Mouse (Mus musculus): Measurements from ENCODE around the gene Carmil3. TPM values are rescaled to one million over a fixed set of nuclear protein-coding genes. Genes with fewer than 3 reads are reported as not detected.

Carmil3 gene
- polyA plus RNA-seq (2016; fragmentation: Nextera tagmentation; extraction: Ambion mirVana): 2.4 and 2.6 TPM in 2 replicates

- H3K4me2 ChIP-seq: peak within 1 kb of the TSS; percentile 99
- peak within 1 kb of the TSS; percentile 18; the same call in 1 of the 2 replicates for H3K27ac ChIP-seq (ENCODE audit: poor library complexity, severe bottlenecking)
- peaks cover 13% of the 10 kb centered on the region for H3K4me1 ChIP-seq (replicated peaks)
- H3K9ac ChIP-seq: peak within 1 kb of the TSS; percentile 76
- peak; percentile 77 for ATAC-seq (ENCODE audit: insufficient number of reproducible peaks, low FRiP score)
- H3K36me3 ChIP-seq: peaks cover 17% of the 10 kb centered on the region
- H3K9me3 ChIP-seq (replicated peaks): no peaks in the 10 kb centered on the region
- WGBS: under 1% methylated on average over 55 of the region's 68 CpGs
- H3K4me3 ChIP-seq: peak within 1 kb of the TSS; percentile 81
- 0 out of 2 replicates have a peak, but pooled peaks cover 7% of the 10 kb centered on the region for H3K27me3 ChIP-seq (replicated peaks)
Observed at GRCm38 (mm10) chr14:55490361-55491201, at the start of gene Carmil3. TSS of gene Carmil3 (plus strand) at chr14:55490651.

DNA sequence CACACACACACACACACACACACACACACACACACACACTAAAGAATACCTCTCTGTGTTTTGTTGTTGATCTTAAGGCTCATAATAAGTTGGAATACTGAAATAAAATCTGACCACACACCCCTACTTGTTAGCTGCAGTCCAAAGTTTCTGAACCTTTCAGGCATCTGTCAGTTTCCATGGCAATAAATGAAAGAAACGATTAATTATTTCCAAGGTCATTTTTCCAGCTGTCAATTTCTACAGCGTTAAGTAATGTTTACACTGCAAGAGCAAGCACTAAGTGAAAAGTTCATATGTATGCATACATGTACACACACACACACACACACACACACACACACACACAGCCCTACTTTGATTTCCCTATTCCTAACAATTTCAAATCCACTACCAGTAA, 32.8 kb upstream of the Carmil3 start:
- Histone ChIP-seq H3K4me1 (replicated peaks) (no peaks in the 10 kb centered on the region), H3K27ac (ENCODE audit: poor library complexity, severe bottlenecking) (no peak overlapping the region), H3K4me3 (no peak overlapping the region), H3K9me3 (replicated peaks) (0 out of 2 replicates have a peak, but pooled peaks cover 3% of the 10 kb centered on the region), H3K36me3 (no peaks in the 10 kb centered on the region), H3K27me3 (replicated peaks) (no peaks in the 10 kb centered on the region; the same call in none of the 2 replicates), H3K4me2 (no peak overlapping the region), H3K9ac (no peak overlapping the region)
- ATAC-seq (ENCODE audit: insufficient number of reproducible peaks, low FRiP score): no peak
- WGBS: 88% methylated on average over 2 of the region's 2 CpGs

DNA sequence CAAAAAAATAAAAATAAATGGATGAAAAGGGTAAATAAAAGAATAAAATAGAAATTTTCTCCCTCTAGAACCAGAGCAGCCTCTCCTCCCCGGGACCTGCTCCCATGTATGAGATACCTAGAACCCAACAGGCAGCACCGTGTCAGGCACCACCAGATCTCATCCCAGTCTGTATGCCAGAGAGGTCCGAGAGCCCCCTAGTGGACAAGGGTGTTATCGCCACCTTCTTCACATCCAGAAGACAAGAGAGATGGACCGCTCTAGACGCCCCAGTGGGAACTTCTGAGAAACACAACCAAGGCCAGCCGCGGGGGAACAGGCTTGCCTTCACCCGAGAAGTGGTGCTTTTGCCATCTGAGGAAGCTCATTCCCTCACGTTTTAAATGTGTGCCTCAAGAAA, 32.2 kb upstream of the Carmil3 start:
- Histone ChIP-seq H3K36me3 (no peaks in the 10 kb centered on the region), H3K4me3 (no peak overlapping the region), H3K27me3 (replicated peaks) (no peaks in the 10 kb centered on the region; the same call in none of the 2 replicates), H3K4me1 (replicated peaks) (no peaks in the 10 kb centered on the region), H3K27ac (ENCODE audit: poor library complexity, severe bottlenecking) (no peak overlapping the region), H3K9ac (no peak overlapping the region), H3K4me2 (no peak overlapping the region), H3K9me3 (replicated peaks) (0 out of 2 replicates have a peak, but pooled peaks cover 3% of the 10 kb centered on the region)
- ATAC-seq (ENCODE audit: insufficient number of reproducible peaks, low FRiP score): no peak
- WGBS: 17% methylated on average over 10 of the region's 10 CpGs

DNA sequence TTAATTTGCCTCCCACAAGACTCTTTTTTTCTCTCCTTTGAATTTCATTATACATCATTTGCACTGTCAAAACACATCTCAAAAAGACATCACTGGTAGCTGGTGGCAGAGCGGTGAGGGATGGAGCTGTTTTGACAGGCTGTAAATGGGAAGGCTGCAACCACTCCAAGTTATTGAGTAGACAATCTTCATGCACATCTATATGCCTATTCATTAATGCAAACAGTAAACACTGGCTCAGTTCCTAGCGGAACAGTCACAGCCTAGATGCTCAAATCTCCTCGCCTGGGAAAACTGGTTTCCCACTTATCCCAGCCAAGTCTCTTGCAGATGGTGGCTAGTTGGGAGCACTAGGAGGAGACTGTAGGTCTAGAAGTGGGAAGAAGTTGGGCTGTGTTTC, 31.7 kb upstream of the Carmil3 start:
- no peaks in the 10 kb centered on the region for H3K36me3 ChIP-seq
- no peak overlapping the region for H3K27ac ChIP-seq (ENCODE audit: poor library complexity, severe bottlenecking)
- ATAC-seq (ENCODE audit: insufficient number of reproducible peaks, low FRiP score): no peak
- H3K4me3 ChIP-seq: no peak overlapping the region
- H3K4me2 ChIP-seq: no peak overlapping the region
- 82% methylated on average over 3 of the region's 3 CpGs for WGBS
- H3K9ac ChIP-seq: no peak overlapping the region
- 0 out of 2 replicates have a peak, but pooled peaks cover 1% of the 10 kb centered on the region for H3K9me3 ChIP-seq (replicated peaks)
- H3K4me1 ChIP-seq (replicated peaks): no peaks in the 10 kb centered on the region
- no peaks in the 10 kb centered on the region; the same call in none of the 2 replicates for H3K27me3 ChIP-seq (replicated peaks)

DNA sequence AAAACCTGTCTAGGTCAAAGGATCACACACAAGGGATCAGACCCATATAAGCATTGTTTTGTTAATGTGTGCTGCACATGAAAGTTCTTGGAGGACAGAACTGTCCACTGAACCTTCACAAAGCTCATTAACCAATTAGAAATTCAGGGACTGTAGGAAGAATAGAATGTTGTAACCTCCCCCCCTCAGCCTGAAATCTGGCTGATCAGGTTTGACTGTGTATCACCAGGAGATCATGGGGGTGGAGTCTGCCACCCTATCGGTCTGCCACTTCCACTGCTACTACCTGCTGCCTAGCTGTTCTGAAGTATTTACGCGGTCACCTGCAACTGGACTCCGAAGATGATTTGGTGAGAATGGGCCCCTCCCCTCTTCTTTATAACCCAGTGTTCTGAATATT, 30.7 kb upstream of the Carmil3 start:
- no peaks in the 10 kb centered on the region for H3K4me1 ChIP-seq (replicated peaks)
- 50% methylated on average over 4 of the region's 4 CpGs for WGBS
- ATAC-seq (ENCODE audit: insufficient number of reproducible peaks, low FRiP score): no peak

DNA sequence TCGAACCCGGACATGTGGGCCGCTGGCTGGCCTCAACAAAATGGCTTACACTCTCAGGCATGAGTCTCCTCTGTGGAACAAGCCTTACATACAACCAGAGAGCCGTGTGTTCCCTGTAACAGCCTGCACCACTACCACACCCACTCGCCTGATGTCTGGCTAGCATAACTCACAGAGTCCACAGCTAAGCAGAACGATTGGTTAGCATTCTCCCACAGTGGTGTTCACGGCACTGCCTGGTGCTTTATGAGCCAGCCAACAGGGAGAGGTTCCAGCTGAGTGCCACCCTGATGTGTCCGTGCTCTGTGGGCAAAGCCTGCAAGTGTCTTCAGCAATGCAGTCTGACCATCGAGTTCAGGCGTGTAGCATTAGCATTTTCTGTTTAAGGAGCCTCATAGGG, 30.2 kb upstream of the Carmil3 start:
- H3K36me3 ChIP-seq: no peaks in the 10 kb centered on the region
- no peaks in the 10 kb centered on the region; the same call in none of the 2 replicates for H3K27me3 ChIP-seq (replicated peaks)
- no peak for ATAC-seq (ENCODE audit: insufficient number of reproducible peaks, low FRiP score)
- no peak overlapping the region for H3K4me2 ChIP-seq
- no peaks in the 10 kb centered on the region for H3K9me3 ChIP-seq (replicated peaks)
- no peak overlapping the region for H3K4me3 ChIP-seq
- H3K4me1 ChIP-seq (replicated peaks): no peaks in the 10 kb centered on the region
- H3K9ac ChIP-seq: no peak overlapping the region
- 67% methylated on average over 10 of the region's 10 CpGs for WGBS
- H3K27ac ChIP-seq (ENCODE audit: poor library complexity, severe bottlenecking): no peak overlapping the region

More for the DNA sequence above, 30.7 kb upstream of the Carmil3 start:
- H3K27me3 ChIP-seq (replicated peaks): no peaks in the 10 kb centered on the region; the same call in none of the 2 replicates
- H3K4me3 ChIP-seq: no peak overlapping the region
- no peaks in the 10 kb centered on the region for H3K9me3 ChIP-seq (replicated peaks)
- no peak overlapping the region for H3K27ac ChIP-seq (ENCODE audit: poor library complexity, severe bottlenecking)
- no peak overlapping the region for H3K4me2 ChIP-seq
- no peak overlapping the region for H3K9ac ChIP-seq
- H3K36me3 ChIP-seq: no peaks in the 10 kb centered on the region

DNA sequence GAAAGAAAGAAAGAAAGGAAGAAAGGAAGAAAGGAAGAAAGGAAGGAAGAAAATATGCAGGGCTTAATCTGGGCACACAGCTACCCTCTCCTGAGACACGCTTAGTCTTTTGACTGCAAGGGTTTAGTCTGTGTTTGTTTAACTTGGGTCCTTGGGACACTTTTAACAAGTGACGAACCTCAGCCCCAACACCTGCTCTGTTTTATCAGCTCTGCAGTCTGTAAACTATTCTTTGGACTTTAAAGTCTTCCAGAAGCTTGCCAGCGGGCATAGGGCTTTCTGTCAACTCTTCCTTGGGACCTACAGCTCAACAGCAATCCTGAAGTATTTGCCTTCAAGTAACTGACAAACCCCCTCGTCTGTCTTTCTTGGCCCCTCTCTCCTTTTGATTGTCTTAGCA, 28.7 kb upstream of the Carmil3 start:
- H3K27me3 ChIP-seq (replicated peaks): peaks cover 4% of the 10 kb centered on the region
- no peaks in the 10 kb centered on the region for H3K9me3 ChIP-seq (replicated peaks)
- H3K9ac ChIP-seq: no peak overlapping the region
- no peak overlapping the region for H3K4me2 ChIP-seq
- 34% methylated on average over 4 of the region's 4 CpGs for WGBS
- H3K4me3 ChIP-seq: no peak overlapping the region
- no peak overlapping the region for H3K27ac ChIP-seq (ENCODE audit: poor library complexity, severe bottlenecking)
- no peaks in the 10 kb centered on the region for H3K36me3 ChIP-seq
- no peak for ATAC-seq (ENCODE audit: insufficient number of reproducible peaks, low FRiP score)
- no peaks in the 10 kb centered on the region for H3K4me1 ChIP-seq (replicated peaks)

DNA sequence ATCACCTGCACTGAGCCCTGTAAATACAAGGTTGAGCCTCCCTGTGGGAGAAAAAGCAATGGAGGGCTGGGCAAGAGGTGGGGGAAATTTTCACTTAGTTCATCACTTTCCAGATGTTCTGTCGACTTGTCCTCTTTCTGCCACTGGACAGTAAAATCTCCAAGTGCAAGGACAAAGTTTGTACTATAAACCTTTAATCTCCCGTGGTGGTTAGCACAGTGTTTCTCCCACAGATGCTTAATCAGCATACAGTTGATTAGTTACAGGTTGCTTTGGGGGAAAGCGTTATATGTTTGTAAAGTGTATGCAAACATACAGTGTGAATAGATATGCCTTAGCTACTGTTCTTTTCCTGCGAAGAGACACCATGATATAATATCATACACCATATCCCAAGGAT, 24.0 kb upstream of the Carmil3 start:
- Histone ChIP-seq H3K27ac (ENCODE audit: poor library complexity, severe bottlenecking) (no peak overlapping the region), H3K4me3 (no peak overlapping the region), H3K27me3 (replicated peaks) (peaks cover 4% of the 10 kb centered on the region; the same call in 1 of the 2 replicates), H3K9me3 (replicated peaks) (no peaks in the 10 kb centered on the region), H3K9ac (no peak overlapping the region), H3K36me3 (no peaks in the 10 kb centered on the region), H3K4me1 (replicated peaks) (peaks cover 10% of the 10 kb centered on the region; the same call in 1 of the 2 replicates), H3K4me2 (no peak overlapping the region)
- 61% methylated on average over 4 of the region's 4 CpGs for WGBS
- ATAC-seq (ENCODE audit: insufficient number of reproducible peaks, low FRiP score): no peak

- Histone ChIP-seq H3K9me3 (replicated peaks) (no peaks in the 10 kb centered on the region), H3K4me1 (replicated peaks) (peaks cover 10% of the 10 kb centered on the region; the same call in 1 of the 2 replicates), H3K4me3 (no peak overlapping the region), H3K4me2 (no peak overlapping the region), H3K27ac (ENCODE audit: poor library complexity, severe bottlenecking) (no peak overlapping the region), H3K27me3 (replicated peaks) (peaks cover 4% of the 10 kb centered on the region; the same call in 1 of the 2 replicates), H3K9ac (no peak overlapping the region), H3K36me3 (no peaks in the 10 kb centered on the region)
- WGBS: 52% methylated on average over 7 of the region's 7 CpGs
- ATAC-seq (ENCODE audit: insufficient number of reproducible peaks, low FRiP score): no peak
Observed at GRCm38 (mm10) chr14:55467108-55467507, 23.3 kb upstream of the Carmil3 start.

- Histone ChIP-seq H3K9ac (no peak overlapping the region), H3K9me3 (replicated peaks) (no peaks in the 10 kb centered on the region), H3K27ac (ENCODE audit: poor library complexity, severe bottlenecking) (no peak overlapping the region), H3K36me3 (no peaks in the 10 kb centered on the region), H3K27me3 (replicated peaks) (peaks cover 4% of the 10 kb centered on the region; the same call in 1 of the 2 replicates), H3K4me3 (no peak overlapping the region), H3K4me1 (replicated peaks) (peaks cover 10% of the 10 kb centered on the region; the same call in 1 of the 2 replicates), H3K4me2 (no peak overlapping the region)
- ATAC-seq (ENCODE audit: insufficient number of reproducible peaks, low FRiP score): no peak
- 74% methylated on average over 2 of the region's 2 CpGs for WGBS
Observed at GRCm38 (mm10) chr14:55468301-55468741, 22.1 kb upstream of the Carmil3 start.

DNA sequence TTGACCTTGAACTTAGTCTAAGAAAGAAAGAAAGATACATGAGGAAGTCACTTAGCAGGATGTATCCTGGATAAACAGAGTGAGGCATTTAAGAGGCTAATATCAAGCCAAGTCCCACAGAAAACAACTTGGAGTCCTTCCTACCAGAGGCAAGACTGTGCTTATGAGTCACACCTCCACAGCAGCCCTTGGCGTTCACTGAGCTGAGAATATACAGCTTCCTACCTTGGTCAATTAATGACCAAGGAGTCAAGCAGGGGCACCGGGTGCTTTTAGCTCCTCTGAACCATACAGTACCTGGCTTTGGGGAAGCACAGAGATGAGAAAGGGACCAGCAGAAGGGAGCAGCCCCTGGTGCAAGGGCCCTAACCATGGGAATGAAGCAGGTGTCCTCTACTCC, 21.4 kb upstream of the Carmil3 start:
- no peak overlapping the region for H3K4me2 ChIP-seq
- H3K4me3 ChIP-seq: no peak overlapping the region
- no peak for ATAC-seq (ENCODE audit: insufficient number of reproducible peaks, low FRiP score)
- H3K9me3 ChIP-seq (replicated peaks): no peaks in the 10 kb centered on the region
- H3K36me3 ChIP-seq: no peaks in the 10 kb centered on the region
- WGBS: 67% methylated on average over 2 of the region's 2 CpGs
- no peak overlapping the region for H3K9ac ChIP-seq
- H3K27ac ChIP-seq (ENCODE audit: poor library complexity, severe bottlenecking): no peak overlapping the region
- peaks cover 10% of the 10 kb centered on the region; the same call in 1 of the 2 replicates for H3K4me1 ChIP-seq (replicated peaks)
- peaks cover 4% of the 10 kb centered on the region; the same call in 1 of the 2 replicates for H3K27me3 ChIP-seq (replicated peaks)
